Mouse (Mus musculus) left cerebral cortex, postnatal 36 days (tissue): ENCODE data around the gene Caprin1. TPM values are rescaled to one million over a fixed set of nuclear protein-coding genes. Genes with fewer than 3 reads are reported as not detected.
A peak's percentile ranks its signal among the peaks of the same experiment; 100 is the strongest.

ENCODE experiments used
- DNase-seq, 2 experiments: peaks; one replicate each; pipeline ENCODE4 v3.0.0; 2021 to 2022; ENCODE audit warnings: low spot score in 2 of 2, mixed read lengths in 1 of 2
- intact Hi-C: fragments of 180-260 bp; cut with DNase I; formaldehyde crosslinking; loops from one replicate; pipeline ENCODE4 v1.15.1; 2025
- total RNA-seq, 2 experiments: library from RNA; stranded (reverse); gene quantifications; 2 replicates each; pipeline ENCODE4 v1.2.3; 2021

Gene Caprin1
- total RNA-seq = 100 to 1,000 TPM; 283 to 320 TPM

- intact Hi-C loops = loop anchor here (1.0 to 10.0 kb wide), 3 partner anchors 36 to 327 kb away; partner anchors contain the start of genes A930018P22Rik and Nat10
- DNase-seq = peak; percentile 95 to 96
Observed at GRCm38 (mm10) chr2:103797491-103798009, at the start of gene Caprin1. TSS of gene Caprin1 (minus strand) at chr2:103797649.

DNA sequence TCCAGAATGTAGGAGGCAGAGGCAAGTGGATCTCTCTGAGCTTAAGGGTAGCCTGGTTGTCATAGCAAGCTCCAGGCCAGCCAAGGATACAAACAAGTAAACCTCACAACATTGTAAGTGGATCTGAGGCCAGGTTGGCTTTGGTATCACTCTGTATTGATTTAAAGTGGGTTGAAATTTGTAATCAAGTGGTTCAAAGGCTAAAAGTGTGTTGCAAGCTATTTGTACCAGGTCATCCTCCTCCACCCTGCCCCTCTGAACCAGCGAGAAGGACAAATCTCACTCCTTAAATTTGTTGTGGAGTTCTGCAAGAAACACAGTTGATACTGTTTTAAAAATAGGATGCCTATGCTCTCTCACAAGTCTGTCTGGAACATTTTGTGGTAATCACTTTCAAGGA is 49.4 kb upstream of the Caprin1 start:
- intact Hi-C loops = loop anchor here (10.0 kb wide), 1 partner anchor 292 kb away; no protein-coding TSS in a partner anchor

DNA sequence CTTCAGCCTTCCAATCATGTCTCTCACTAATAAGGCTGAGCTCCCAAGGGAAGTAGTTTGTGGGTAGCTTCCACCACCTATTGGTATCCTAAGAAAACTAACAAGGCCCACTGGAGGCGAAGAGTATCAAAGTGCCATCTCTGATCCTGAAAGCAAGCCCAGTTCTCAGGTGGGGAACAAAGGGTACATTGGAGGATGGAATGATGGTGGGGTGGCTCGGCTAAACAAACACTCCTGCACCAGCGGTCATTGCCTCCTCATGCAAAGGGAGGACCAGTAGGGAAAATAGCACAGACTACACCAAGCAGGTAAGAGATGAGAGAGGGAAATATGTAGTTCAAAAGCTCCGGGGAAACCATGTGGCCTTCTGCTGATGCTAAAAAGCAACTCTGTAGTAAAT is 48.8 kb upstream of the Caprin1 start:
- no peak for DNase-seq
- intact Hi-C loops = loop anchor here (10.0 kb wide), 1 partner anchor 291 kb away; no protein-coding TSS in a partner anchor

More for the DNA sequence above, 49.4 kb upstream of the Caprin1 start:
- DNase-seq = no peak

GRCm38 (mm10) chr2:103844016-103844415 is 46.6 kb upstream of the Caprin1 start:
- no peak for DNase-seq
- intact Hi-C loops = loop anchor here (10.0 kb wide), 1 partner anchor 289 kb away; no protein-coding TSS in a partner anchor

DNA sequence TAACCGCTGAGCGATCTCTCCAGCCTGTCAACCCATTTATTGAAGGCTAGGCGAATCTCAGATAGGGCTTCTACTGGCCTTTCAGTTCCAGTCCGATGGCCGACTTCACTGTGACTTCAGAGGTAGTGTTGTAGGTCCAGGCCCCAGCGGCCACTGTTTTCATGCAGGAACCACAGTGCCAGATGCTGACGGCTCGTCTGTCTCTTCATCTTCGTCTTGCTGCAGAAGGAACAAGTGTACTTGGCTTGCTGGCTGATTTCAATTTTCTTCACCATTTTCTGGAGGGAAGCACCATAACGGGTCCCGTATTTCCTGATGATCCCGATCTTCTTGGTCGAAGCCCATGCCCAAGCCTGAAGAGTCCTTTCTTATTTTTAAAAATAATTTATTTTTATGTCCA is 45.9 kb upstream of the Caprin1 start:
- DNase-seq = no peak
- intact Hi-C loops = loop anchor here (10.0 kb wide), 1 partner anchor 289 kb away; no protein-coding TSS in a partner anchor

GRCm38 (mm10) chr2:103842299-103842698 is 44.9 kb upstream of the Caprin1 start:
- DNase-seq = no peak
- intact Hi-C loops = loop anchor here (10.0 kb wide), 1 partner anchor 287 kb away; no protein-coding TSS in a partner anchor

DNA sequence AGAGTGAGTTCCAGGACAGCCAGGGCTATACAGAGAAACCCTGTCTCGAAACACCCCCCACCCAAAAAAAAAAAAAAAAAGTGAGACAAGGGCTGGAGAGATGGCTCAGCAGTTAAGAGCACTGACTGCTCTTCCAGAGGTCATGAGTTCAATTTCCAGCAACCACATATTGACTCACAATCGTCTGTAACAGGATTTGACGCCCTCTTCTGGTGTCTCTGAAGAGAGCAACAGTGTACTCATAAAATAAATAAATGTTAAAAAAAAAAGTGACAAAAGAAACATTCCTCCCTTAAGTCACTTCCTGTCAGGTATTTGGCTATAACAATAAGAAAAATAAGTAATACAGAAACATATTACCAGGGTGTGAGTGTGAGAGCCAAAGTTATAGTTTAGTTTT is 41.0 kb upstream of the Caprin1 start:
- DNase-seq = no peak
- intact Hi-C loops = no loop called here

DNA sequence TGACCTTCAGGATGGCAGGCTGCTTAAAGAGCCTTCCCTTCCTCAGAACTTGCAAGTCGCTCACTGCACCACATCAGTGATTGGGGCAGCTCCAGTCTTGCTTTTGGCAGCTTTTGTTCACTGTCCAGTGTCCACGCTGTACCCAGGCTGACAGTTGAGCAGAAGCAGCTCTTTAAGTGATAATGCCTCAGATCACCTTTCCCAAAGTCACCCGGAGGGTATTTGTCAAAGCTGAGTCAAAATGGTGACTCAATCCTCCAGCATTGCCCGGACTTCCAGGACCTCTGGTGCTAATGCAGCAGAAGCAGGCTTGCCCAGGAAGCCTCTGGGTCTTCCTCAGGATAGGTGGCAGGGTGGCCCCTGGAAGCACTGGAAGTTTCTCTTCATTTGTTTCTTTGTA is 39.7 kb upstream of the Caprin1 start:
- intact Hi-C loops = no loop called here
- no peak for DNase-seq

DNA sequence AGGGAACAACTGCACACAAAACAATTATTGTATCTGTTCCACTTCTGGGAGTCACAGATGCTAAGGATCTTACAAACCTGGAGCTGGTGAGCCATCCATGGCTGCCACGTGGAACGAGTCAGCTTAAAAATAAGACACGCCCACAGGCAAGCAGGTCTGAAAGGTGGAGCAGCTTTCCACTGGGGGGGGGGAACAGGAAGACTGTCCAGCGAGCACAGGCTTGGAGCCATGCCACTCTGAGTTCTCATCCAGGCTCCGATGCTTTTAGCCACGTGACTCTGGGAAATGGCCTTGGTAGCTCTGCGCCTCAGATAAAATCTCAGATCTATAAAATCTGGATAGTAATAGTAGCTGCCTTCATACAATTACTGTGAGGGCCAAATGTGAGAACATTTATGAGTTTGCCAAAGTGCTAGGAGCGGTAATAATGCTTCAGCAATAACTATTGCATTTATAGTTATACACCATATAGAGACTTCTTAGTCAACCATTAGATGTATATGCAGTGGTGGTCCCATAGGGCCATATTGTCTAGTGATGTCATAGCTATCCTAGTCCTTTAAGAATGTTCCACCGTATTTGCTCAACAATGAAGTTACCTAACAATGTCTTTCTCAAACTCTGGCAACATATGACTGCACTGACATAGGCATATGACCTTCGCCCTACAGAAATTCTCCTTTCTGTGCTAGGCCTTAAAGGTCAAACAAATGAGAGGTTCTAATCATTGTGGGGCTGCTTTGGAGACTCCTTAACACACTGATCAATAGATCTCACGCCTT is 38.4 kb upstream of the Caprin1 start:
- no peak for DNase-seq
- intact Hi-C loops = no loop called here

DNA sequence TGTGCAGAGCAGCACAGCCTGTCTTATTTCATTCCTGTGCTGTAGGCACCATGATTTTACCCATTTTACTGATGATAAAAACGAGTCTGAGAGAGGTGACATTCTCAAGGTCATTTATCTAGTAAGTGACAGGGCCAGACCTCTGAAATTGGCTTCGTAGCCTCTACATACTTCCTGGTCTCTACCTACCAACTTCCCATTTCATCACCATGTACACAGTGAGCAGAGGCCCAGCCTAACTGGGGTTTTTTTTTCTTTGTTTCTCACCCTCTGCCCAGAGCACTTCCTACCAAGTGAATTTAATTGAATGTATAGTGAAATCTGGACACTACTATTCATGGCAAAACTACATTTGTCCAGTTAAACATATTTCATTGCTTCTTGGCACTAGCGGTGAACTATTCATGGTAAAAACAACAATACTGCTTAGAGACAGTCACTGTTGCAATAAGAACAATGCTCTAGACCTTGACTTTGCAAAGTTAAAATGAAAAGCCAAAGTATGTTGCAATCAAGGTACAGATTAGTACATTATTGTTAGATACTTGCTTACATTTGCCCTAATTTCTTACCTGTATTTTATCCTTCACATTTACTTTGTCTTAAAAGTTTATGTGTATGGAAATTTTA is 36.5 kb upstream of the Caprin1 start:
- intact Hi-C loops = no loop called here
- DNase-seq = no peak

DNA sequence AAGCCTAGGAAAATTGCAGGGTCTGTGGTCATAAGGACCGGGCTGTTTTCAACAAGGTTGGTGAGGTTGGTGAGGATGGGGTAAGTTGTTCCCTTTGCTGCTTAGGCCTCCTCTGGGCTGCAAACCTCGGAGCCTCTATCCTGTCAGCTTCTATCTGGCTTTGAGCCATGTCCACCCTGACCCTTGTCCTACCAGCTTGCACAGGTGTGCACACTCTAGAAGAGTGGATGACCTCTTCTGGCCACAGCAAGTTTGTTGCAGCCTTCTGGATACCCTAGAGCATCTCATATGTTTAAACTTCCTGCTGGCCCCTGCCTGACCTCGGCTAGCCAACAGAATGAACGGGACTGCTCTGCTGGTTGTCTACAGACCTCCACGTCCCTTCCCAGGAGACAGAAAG is 35.5 kb upstream of the Caprin1 start:
- DNase-seq = no peak
- intact Hi-C loops = no loop called here

GRCm38 (mm10) chr2:103828900-103829299 is 31.5 kb upstream of the Caprin1 start:
- intact Hi-C loops = no loop called here
- no peak for DNase-seq

- no peak for DNase-seq
- intact Hi-C loops = no loop called here
Observed at GRCm38 (mm10) chr2:103824916-103825315, 27.5 kb upstream of the Caprin1 start.

- DNase-seq = no peak
- intact Hi-C loops = no loop called here
Observed at GRCm38 (mm10) chr2:103822560-103822959, 25.1 kb upstream of the Caprin1 start.

DNA sequence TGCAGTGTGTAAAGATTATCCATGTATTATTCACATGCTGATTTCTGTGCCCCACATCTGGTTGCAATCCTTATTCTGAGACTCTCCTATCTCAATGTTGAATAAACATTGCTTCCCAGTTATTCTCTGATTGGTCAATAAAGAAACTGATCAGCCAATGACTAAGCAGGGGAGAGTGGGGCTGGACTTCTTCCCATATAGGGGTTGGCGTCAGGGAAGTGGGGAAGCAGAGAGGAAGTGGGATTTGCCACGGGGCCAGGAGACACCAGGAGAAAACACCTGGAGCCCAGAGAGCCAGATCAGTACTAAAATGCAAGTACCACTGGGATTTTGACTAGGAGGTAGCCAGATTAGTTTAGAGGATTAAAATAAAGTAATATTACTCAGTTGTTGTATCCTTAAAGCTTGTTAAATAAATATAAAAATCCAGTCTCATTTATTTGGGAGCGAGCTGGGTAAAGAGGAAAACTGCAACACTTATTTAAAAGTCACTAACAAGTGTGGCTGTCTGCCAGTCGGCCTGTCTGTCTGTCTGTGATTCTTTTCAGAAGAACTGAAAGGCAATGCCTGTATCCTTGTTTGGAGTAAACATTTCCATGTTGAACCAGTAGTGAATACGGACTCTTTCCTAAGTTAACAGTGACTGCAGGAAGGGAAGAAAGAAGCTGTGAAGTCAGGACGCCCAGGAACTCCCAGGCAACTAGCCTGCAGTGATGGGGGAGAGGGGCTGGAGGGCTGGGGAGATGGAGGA is 19.9 kb upstream of the Caprin1 start:
- intact Hi-C loops = no loop called here

GRCm38 (mm10) chr2:103815976-103816375 is 18.5 kb upstream of the Caprin1 start:
- DNase-seq = no peak
- intact Hi-C loops = no loop called here

More for the DNA sequence above, 19.9 kb upstream of the Caprin1 start:
- DNase-seq = no peak

DNA sequence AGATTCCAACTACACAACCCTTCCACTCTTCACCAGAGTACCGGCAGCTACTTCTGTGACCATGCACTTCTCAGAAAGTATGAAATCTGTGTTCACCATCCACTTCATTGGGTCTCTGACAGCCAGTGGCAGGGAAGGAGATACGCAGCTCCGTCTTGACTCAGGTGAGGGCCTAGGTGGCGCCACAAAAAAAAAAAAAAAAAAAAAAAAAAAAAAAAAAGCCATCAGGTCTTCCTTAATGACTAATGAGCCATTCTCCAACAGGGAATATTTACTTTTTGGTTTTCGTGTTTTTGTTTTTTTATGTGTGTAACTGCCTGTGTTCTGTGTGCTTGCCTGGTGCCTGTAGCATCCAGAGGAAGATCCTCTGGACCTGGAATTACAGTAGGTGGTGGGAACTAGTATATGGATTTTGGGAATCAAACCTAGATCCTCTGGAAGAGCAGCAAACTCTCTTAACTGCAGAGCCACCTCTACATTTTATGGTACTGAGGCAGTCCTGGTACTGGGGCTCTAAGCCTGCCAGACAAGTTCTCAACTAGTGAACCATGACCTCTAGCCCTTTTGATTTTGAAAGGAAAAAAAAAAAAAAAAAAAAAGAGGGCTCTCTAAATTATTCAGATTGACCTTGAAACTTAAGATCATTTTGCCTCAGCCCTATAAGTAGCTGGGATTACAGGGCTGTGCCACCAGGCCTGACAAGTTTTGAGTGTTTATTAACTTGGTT is 14.2 kb upstream of the Caprin1 start:
- DNase-seq = no peak
- intact Hi-C loops = no loop called here

DNA sequence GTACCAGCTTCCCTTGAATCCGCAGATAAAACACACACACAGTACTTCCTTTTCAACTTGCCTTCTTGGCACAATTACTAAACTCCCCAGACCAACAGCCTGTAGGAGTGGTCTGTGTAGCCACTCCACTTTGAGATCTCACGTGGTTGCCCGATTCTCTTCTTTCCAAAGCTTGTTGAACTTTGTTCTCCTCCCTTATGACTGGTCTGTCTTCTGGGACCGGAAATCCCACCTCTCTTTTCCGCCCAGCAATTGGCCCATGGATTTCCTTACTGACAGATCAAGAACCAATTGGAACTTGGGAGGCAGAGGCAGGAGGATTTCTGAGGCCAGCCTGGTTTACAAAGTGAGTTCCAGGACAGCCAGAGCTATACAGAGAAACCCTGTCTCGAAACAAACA is 13.0 kb upstream of the Caprin1 start:
- intact Hi-C loops = no loop called here
- no peak for DNase-seq

DNA sequence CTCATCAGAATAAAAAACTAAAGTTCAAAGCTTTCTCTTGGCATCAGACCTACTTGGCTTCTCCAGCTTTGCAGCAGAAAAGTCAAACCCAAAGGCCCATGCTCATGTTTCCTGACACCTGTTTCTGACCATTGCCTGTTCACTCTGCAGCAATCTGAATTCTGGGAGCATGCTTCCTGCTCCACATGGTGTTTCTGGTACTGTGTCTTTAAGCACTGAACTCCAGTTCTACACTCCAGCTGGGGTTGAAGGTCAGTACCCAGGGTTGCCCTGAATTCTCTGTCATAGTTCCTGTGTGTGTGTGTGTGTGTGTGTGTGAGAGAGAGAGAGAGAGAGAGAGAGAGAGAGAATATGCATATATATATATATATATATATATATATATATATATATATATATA is 11.0 kb upstream of the Caprin1 start:
- no peak for DNase-seq
- intact Hi-C loops = no loop called here
